Comparison of ENCODE assay signal across 12 mouse cellular contexts in genomic region chr17:94652412-94652811, GRCm38 (mm10).
"Had no signal": no experiment of that assay in that cellular context is flagged by ENCODE, and none has a peak within 500 bp of the region (broad histone marks: within the 10 kb centered on the region; RNA-seq: fewer than 3 reads in every experiment).

No protein-coding gene starts in this region.

- H3K27ac ChIP-seq: midbrain, embryonic 10.5 days; midbrain, embryonic 13.5 days; midbrain, embryonic 15.5 days; neural tube, embryonic 12.5 days had no signal

- H3K4me3 ChIP-seq: midbrain, embryonic 10.5 days; midbrain, embryonic 13.5 days; midbrain, embryonic 15.5 days; neural tube, embryonic 12.5 days had no signal

- H3K9ac ChIP-seq: lung, embryonic 14.5 days; midbrain, embryonic 13.5 days; midbrain, embryonic 15.5 days; neural tube, embryonic 12.5 days had no signal

- H3K36me3 ChIP-seq: midbrain, embryonic 10.5 days; midbrain, embryonic 13.5 days; midbrain, embryonic 15.5 days; neural tube, embryonic 12.5 days had no signal

- H3K9me3 ChIP-seq: midbrain, embryonic 10.5 days; midbrain, embryonic 13.5 days; midbrain, embryonic 15.5 days; neural tube, embryonic 12.5 days had no signal

- H3K27me3 ChIP-seq: midbrain, embryonic 13.5 days; midbrain, embryonic 15.5 days; neural tube, embryonic 12.5 days had no signal

- H3K4me1 ChIP-seq: midbrain, embryonic 10.5 days; midbrain, embryonic 13.5 days; midbrain, embryonic 15.5 days; neural tube, embryonic 12.5 days had no signal

- ATAC-seq: midbrain, embryonic 13.5 days; midbrain, embryonic 15.5 days had no signal

- H3K4me2 ChIP-seq: lung, embryonic 14.5 days; midbrain, embryonic 13.5 days; midbrain, embryonic 15.5 days; neural tube, embryonic 12.5 days had no signal

- DNase-seq: lung, adult 18-20 months; lung, embryonic 14.5 days; lung, postnatal 10 days; lung, postnatal 4 days; right cerebral cortex, postnatal 14 days; thymus, adult 18-20 months; thymus, postnatal 14 days; thymus, postnatal 36 days had no signal
